Mouse (Mus musculus) megakaryocyte, embryonic 14.5 days (primary cell): Measurements from ENCODE around the gene Rpap3.

ENCODE experiments used
- FLI1 ChIP-seq: IDR thresholded peaks from 2 replicates; pipeline ENCODE4 v1.6.1; 2012; ENCODE audit warnings: low read length, inconsistent platforms, mixed read lengths
- GATA1 ChIP-seq: IDR thresholded peaks from 3 replicates; pipeline ENCODE4 v1.6.1; 2012; ENCODE audit warnings: mixed read lengths, low read length, inconsistent platforms, borderline replicate concordance

DNA sequence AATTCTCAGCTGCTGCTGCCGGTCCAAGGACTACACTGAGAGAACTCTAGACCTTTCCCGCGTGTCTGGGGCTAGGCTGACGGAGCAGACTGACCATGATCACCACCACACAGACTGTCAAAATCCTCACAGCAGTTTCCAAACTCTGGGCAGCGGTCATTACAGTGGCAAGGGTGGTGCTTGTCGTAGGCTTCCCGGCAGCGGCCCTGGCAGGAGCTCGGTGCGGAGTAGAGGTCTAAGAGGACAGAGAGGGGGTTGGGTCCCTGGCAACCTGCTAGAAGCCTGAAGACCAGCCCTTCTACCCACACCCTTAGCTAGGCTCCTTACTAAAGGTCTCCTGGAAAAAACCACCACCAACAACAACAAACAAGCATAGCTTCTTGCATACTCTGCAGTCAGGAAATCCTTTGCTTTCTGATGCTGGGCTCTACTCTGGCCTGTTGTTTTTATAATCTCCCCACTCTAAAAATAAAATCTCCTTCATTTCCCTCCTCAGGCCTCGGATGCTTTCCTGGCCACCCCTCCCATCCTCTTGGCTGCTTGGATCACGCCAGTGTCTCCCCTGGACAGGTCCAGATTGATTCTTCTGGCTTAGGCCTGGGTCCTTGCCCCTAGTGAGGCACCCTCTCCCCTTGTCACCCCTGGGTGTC lies 14.5 kb upstream of the Rpap3 start:
- TF ChIP-seq GATA1, result no peak
- TF ChIP-seq FLI1, result no peak
